Mouse (Mus musculus) liver, embryonic 14.5 days (tissue): Measurements from ENCODE around the gene Ccdc18. TPM values are rescaled to one million over a fixed set of nuclear protein-coding genes. Genes with fewer than 3 reads are reported as not detected.
"Not testable (repeated sequence)": the region's sequence is repeated elsewhere in the genome, so short reads cannot be mapped to it uniquely, and the experiment has no call there.

Experiments
- ATAC-seq: fragments of 200-750 bp; cut with Nextera tagmentation; 2 replicates; pipeline ENCODE4 v1.8.0; 2017; ENCODE audit warnings: moderate number of reproducible peaks, mild to moderate bottlenecking, moderate library complexity; ENCODE audit not compliant: insufficient read depth
- DNase-seq, 3 experiments: peaks; one replicate each; pipeline ENCODE4 v3.0.0-alpha.2; 2012 to 2013; ENCODE audit warnings: low read depth in 3 of 3, low spot score in 3 of 3
- H3K27ac ChIP-seq: fragments of 300-500 bp; sonication (generic); 2 replicates; pipeline ENCODE4 v1.5.1; 2014; ENCODE audit warnings: moderate library complexity, mild to moderate bottlenecking, control low read depth, inconsistent platforms
- H3K27me3 ChIP-seq: fragments of 300-500 bp; sonication (generic); 2 replicates; pipeline ENCODE4 v1.6.1; 2014; ENCODE audit warnings: mild to moderate bottlenecking, low read length, moderate library complexity; ENCODE audit not compliant: control insufficient read depth, insufficient read depth
- H3K36me3 ChIP-seq: fragments of 300-500 bp; sonication (generic); replicated peaks from 2 replicates; pipeline ENCODE4 v1.6.1; 2014; ENCODE audit warnings: low read depth; ENCODE audit not compliant: control insufficient read depth, insufficient read depth
- H3K4me1 ChIP-seq, 2 experiments: fragments of 200-500 bp in 1 of 2; fragments of 300-500 bp in 1 of 2; sonication (generic) in 1 of 2; replicated peaks; 2 replicates each; pipeline ENCODE4 v1.6.1; 2012 to 2014; ENCODE audit warnings: antibody characterized with exemption in 1 of 2, inconsistent platforms in 1 of 2, low read length in 1 of 2; ENCODE audit not compliant: control insufficient read depth in 2 of 2, insufficient read depth in 2 of 2
- H3K4me2 ChIP-seq: fragments of 300-500 bp; sonication (generic); 2 replicates; pipeline ENCODE4 v1.6.1; 2014; ENCODE audit warnings: low read depth, mild to moderate bottlenecking, control low read depth, moderate library complexity
- H3K4me3 ChIP-seq, 2 experiments: fragments of 200-500 bp in 1 of 2; fragments of 300-500 bp in 1 of 2; sonication (generic) in 1 of 2; 2 replicates each; pipeline ENCODE4 v1.5.1; 2012 to 2014; ENCODE audit warnings: low read depth in 2 of 2, low read length in 2 of 2, mild to moderate bottlenecking in 2 of 2, control low read depth in 1 of 2, inconsistent platforms in 1 of 2, moderate library complexity in 1 of 2; ENCODE audit not compliant: insufficient read depth in 1 of 2
- H3K9ac ChIP-seq: fragments of 300-500 bp; sonication (generic); replicated peaks from 2 replicates; pipeline ENCODE4 v1.6.1; 2014; ENCODE audit warnings: mild to moderate bottlenecking, control low read depth, moderate library complexity
- H3K9me3 ChIP-seq: fragments of 300-500 bp; sonication (generic); 2 replicates; pipeline ENCODE4 v1.6.1; 2016; ENCODE audit warnings: low read length, mixed read lengths; ENCODE audit not compliant: control insufficient read depth
- CTCF ChIP-seq: IDR thresholded peaks from 2 replicates; pipeline ENCODE4 v1.5.1; 2016; ENCODE audit warnings: antibody characterized with exemption, low read depth, control low read depth
- EP300 ChIP-seq: IDR thresholded peaks from 2 replicates; pipeline ENCODE4 v1.6.1; 2016; ENCODE audit warnings: antibody characterized with exemption, low read depth
- WGBS: fragments of 180-500 bp; shearing (Covaris S2); extraction: QIAGEN DNeasy Blood & Tissue Kit; methylation state at CpG from one replicate; pipeline ENCODE4 v1.1.7; 2014; ENCODE audit not compliant: insufficient replicate concordance; 5-methylcytosine and 5-hydroxymethylcytosine counted together
- polyA plus RNA-seq, 2 experiments: library from polyadenylated mRNA; depleted of rRNA in 1 of 2; stranded (reverse) in 1 of 2; unstranded in 1 of 2; fragments of >200 nt; fragmentation: Nextera tagmentation in 1 of 2; extraction: Ambion mirVana in 1 of 2; gene quantifications; 2 replicates each; pipeline versions ENCODE4 v1.2.1 to v1.2.3; 2012 to 2014

Gene Ccdc18
- polyA plus RNA-seq, 2 experiments, result 1.3 to 4.9 TPM

GRCm38 (mm10) chr5:108246314-108246765, 113.7 kb downstream of the Ccdc18 start:
- Histone ChIP-seq H3K4me1 (no peaks in the 10 kb centered on the region), H3K9me3 (no peaks in the 10 kb centered on the region), H3K4me2 (no peak overlapping the region), H3K36me3 (no peaks in the 10 kb centered on the region), H3K9ac (no peak overlapping the region), H3K4me3 (no peak overlapping the region), H3K27ac (no peak overlapping the region), H3K27me3 (no peaks in the 10 kb centered on the region)
- no peak for TF ChIP-seq CTCF
- TF ChIP-seq EP300, result no peak
- no peak for DNase-seq
- ATAC-seq, result no peak
- 46% methylated on average over 3 of the region's 3 CpGs for WGBS

- Histone ChIP-seq H3K9ac (no peak overlapping the region), H3K4me1 (no peaks in the 10 kb centered on the region), H3K27ac (no peak overlapping the region), H3K27me3 (no peaks in the 10 kb centered on the region; the same call in 1 of the 2 replicates), H3K4me2 (no peak overlapping the region), H3K36me3 (no peaks in the 10 kb centered on the region), H3K9me3 (no peaks in the 10 kb centered on the region), H3K4me3 (no peak overlapping the region)
- DNase-seq (no peak), ATAC-seq (no peak)
- 48% methylated on average over 2 of the region's 2 CpGs for WGBS
- TF ChIP-seq EP300, result no peak
- no peak for TF ChIP-seq CTCF
Observed at GRCm38 (mm10) chr5:108250033-108250432, 117.4 kb downstream of the Ccdc18 start.

DNA sequence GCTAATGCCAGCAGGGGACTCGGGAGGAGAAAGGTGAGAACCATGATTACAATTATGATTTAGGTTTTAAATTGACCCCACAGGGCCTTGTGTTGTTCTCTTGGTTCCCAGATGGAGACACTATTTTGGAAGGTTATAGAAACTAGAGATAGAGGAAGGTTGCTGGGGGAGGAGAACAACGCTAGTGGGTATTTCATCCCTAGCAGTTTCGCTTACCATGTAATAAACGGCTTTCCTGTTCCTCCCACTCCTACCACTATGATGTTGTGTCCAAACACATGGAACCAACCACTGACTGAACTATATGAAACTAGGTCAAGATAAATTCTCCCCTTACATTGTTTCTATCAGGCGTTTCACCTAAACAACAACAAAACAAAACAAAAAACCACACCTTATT, 122.6 kb downstream of the Ccdc18 start:
- TF ChIP-seq EP300 (no peak), CTCF (no peak)
- no peak overlapping the region for H3K9ac ChIP-seq
- no peaks in the 10 kb centered on the region for H3K36me3 ChIP-seq
- 58% methylated on average over 5 of the region's 5 CpGs for WGBS
- H3K9me3 ChIP-seq, result no peaks in the 10 kb centered on the region
- ATAC-seq, result no peak
- H3K27me3 ChIP-seq, result no peaks in the 10 kb centered on the region; the same call in 1 of the 2 replicates
- H3K27ac ChIP-seq, result no peak overlapping the region
- no peak overlapping the region for H3K4me3 ChIP-seq
- no peaks in the 10 kb centered on the region for H3K4me1 ChIP-seq
- no peak overlapping the region for H3K4me2 ChIP-seq
- no peak for DNase-seq

DNA sequence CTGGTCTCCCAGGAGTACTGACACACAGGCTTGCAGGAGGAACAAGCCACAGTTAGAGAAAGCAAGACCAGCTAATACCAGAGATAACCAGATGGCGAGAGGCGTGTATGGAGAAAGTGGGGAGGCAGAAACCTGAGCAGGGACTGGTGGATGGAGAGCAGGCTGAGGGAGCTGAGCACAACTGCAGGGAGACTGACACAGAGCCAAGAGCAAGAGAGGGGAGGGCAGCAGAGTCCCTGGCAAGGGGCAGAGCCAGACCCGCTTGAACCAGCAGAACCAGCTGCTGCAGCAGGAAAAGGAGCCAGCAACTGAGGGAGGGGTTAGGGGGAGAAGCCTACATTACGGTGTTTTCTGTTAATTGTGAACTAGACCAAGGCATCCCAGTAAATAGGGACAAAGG, 130.0 kb downstream of the Ccdc18 start:
- no peaks in the 10 kb centered on the region for H3K36me3 ChIP-seq
- H3K4me1 ChIP-seq, result peaks cover 43 to 48% of the 10 kb centered on the region in 2 experiments
- H3K4me2 ChIP-seq, result peak overlapping the region; percentile 42
- H3K27ac ChIP-seq, result no peak overlapping the region; the same call in 1 of the 2 replicates
- H3K9ac ChIP-seq, result peak overlapping the region; percentile 23; the same call in 1 of the 2 replicates
- TF ChIP-seq CTCF, result no peak
- TF ChIP-seq EP300, result peak; percentile 73
- H3K4me3 ChIP-seq, result no peak overlapping the region
- peak; percentile 56 to 74 (median 69) for DNase-seq
- ATAC-seq, result peak; percentile 79
- H3K9me3 ChIP-seq, result no peaks in the 10 kb centered on the region
- WGBS, result 32% methylated on average over 4 of the region's 4 CpGs
- H3K27me3 ChIP-seq, result no peaks in the 10 kb centered on the region

DNA sequence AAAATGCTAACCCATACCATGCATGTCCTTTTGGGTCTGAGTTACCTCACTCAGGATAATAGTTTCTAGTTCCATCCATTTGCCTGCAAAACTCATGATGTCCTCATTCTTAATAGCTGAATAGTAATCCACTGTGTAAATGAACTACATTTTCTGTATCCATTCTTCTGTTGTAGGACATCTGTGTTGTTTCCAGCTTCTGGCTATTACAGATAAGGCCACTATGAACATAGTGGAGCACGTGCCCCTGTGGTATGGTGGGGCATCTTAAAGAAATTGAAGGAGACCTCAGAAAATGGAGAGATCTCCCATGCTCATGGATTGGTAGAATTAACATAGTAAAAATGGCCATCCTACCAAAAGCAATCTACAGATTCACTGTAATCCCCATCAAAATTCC, 131.1 kb downstream of the Ccdc18 start:
- peak in 1 of 3 experiments; percentile 54 for DNase-seq
- Histone ChIP-seq H3K4me2 (0 out of 2 replicates have a peak overlapping the region, but pooled peaks have one; percentile 18), H3K27ac (peak overlapping the region; percentile 46; the same call in 1 of the 2 replicates), H3K4me1 (peaks cover 47 to 55% of the 10 kb centered on the region in 2 experiments)
- not testable (repeated sequence) for H3K9ac ChIP-seq, ATAC-seq, H3K9me3 ChIP-seq, H3K27me3 ChIP-seq, H3K4me3 ChIP-seq, H3K36me3 ChIP-seq
- WGBS, result 9% methylated on average over 1 of the region's 1 CpGs
- TF ChIP-seq EP300, result peak; percentile 79
